ENCODE assay signal across 10 mouse cellular contexts in the genomic region with DNA sequence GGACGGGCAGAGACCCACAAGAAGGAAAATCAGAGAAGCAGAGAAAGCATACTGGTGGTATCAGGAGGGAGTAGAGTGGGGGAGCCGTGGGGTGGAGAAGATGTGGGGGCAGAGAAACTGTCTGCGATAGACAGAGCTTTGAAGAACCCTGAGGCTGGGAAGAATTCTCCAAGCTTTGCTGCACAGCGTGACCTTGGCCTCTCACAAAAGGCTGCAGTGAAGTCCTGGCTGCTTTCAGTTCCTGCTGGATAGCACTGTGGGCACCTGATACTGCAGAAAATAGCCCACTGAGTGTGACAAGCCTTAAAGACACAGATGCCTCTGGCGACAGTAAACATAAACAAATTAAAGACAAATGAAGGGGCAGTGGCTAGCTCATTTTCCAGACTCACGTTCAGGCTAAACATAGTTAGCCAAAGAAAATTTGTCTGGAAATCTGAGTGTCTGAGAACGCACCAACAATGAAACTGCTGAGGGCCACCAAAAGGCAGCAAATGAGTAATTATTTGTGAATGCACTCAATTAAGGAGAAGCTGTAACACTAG.
DNase-seq lines count a peak whose midpoint lies in the region; ATAC-seq and TF ChIP-seq lines count a peak whose summit lies in the region.
"Had no signal": no experiment of that assay in that cellular context is flagged by ENCODE, and none has a peak within 500 bp of the region (broad histone marks: within the 10 kb centered on the region; RNA-seq: fewer than 3 reads in every experiment).

No protein-coding gene starts in this region.

- H3K4me1 ChIP-seq in hindbrain, postnatal 0 days (ENCODE audit: insufficient read depth, low read length): peaks cover 6% of the 10 kb centered on the region; the same call in 1 of the 2 replicates
- peaks cover 15% of the 10 kb centered on the region for H3K4me1 ChIP-seq in hindbrain, embryonic 14.5 days (replicated peaks; ENCODE audit: control insufficient read depth, insufficient read depth, low read length)
- H3K4me1 ChIP-seq in heart, embryonic 14.5 days (ENCODE audit: control insufficient read depth in 2 of 2, insufficient read depth in 2 of 2, low read length in 2 of 2): peaks cover 6 to 20% of the 10 kb centered on the region in 2 experiments
- H3K4me1 ChIP-seq in kidney, embryonic 14.5 days (ENCODE audit: control insufficient read depth, insufficient read depth, low read length): no peaks in the 10 kb centered on the region

- H3K36me3 ChIP-seq in hindbrain, postnatal 0 days (ENCODE audit: insufficient read depth, low read length): no peaks in the 10 kb centered on the region
- H3K36me3 ChIP-seq in hindbrain, embryonic 14.5 days (replicated peaks; ENCODE audit: control insufficient read depth, insufficient read depth): no peaks in the 10 kb centered on the region
- H3K36me3 ChIP-seq in heart, embryonic 14.5 days (ENCODE audit: control insufficient read depth, insufficient read depth, low read length): no peaks in the 10 kb centered on the region
- H3K36me3 ChIP-seq in kidney, embryonic 14.5 days (ENCODE audit: control insufficient read depth, insufficient read depth, low read length): no peaks in the 10 kb centered on the region

- DNase-seq in hindbrain, postnatal 0 days (ENCODE audit: low spot score): peak; percentile 40
- DNase-seq in hindbrain, embryonic 14.5 days (ENCODE audit: low spot score): no peak
- peak; percentile 78 for DNase-seq in A20 (ENCODE audit: low read depth, low spot score)
- DNase-seq in adrenal gland, postnatal 10 days: peak; percentile 6
- no peak for DNase-seq in right cerebral cortex, postnatal 4 days
- DNase-seq in gastrocnemius, postnatal 25 days: no peak
- DNase-seq: kidney, adult 18-20 months had no signal

- ATAC-seq in hindbrain, postnatal 0 days: no peak
- no peak for ATAC-seq in hindbrain, embryonic 14.5 days (ENCODE audit: low FRiP score)
- no peak for ATAC-seq in heart, embryonic 14.5 days (ENCODE audit: insufficient number of reproducible peaks, insufficient read depth, low FRiP score, low read depth)
- no peak for ATAC-seq in kidney, embryonic 14.5 days (ENCODE audit: low FRiP score, low TSS enrichment)

- WGBS in hindbrain, postnatal 0 days: 29% methylated on average over 7 of the region's 7 CpGs
- WGBS in hindbrain, embryonic 14.5 days: 36% methylated on average over 7 of the region's 7 CpGs
- WGBS in heart, embryonic 14.5 days: 33% methylated on average over 7 of the region's 7 CpGs
- 43% methylated on average over 7 of the region's 7 CpGs for WGBS in kidney, embryonic 14.5 days

- H3K4me2 ChIP-seq in hindbrain, postnatal 0 days (ENCODE audit: low read depth, low read length): no peak overlapping the region
- no peak overlapping the region for H3K4me2 ChIP-seq in hindbrain, embryonic 14.5 days (replicated peaks)
- H3K4me2 ChIP-seq in heart, embryonic 14.5 days (ENCODE audit: low read length): 0 out of 2 replicates have a peak overlapping the region, but pooled peaks have one; percentile 3
- no peak overlapping the region for H3K4me2 ChIP-seq in kidney, embryonic 14.5 days (replicated peaks; ENCODE audit: low read depth, low read length)
- H3K4me2 ChIP-seq: liver, embryonic 11.5 days had no signal

- TF ChIP-seq CTCF in hindbrain, postnatal 0 days (IDR thresholded peaks at IDR 0.05; ENCODE audit: low read depth): no peak

- no peak overlapping the region for H3K9ac ChIP-seq in hindbrain, postnatal 0 days (replicated peaks; ENCODE audit: low read length)
- H3K9ac ChIP-seq in hindbrain, embryonic 14.5 days: no peak overlapping the region
- peak overlapping the region; percentile 52; the same call in 1 of the 2 replicates for H3K9ac ChIP-seq in heart, embryonic 14.5 days (ENCODE audit: low read length)
- no peak overlapping the region for H3K9ac ChIP-seq in kidney, embryonic 14.5 days (ENCODE audit: low read depth, low read length)

- no peaks in the 10 kb centered on the region for H3K27me3 ChIP-seq in hindbrain, postnatal 0 days (ENCODE audit: insufficient read depth, low read length)
- H3K27me3 ChIP-seq in hindbrain, embryonic 14.5 days (ENCODE audit: control insufficient read depth, insufficient read depth, low read length): 0 out of 2 replicates have a peak, but pooled peaks cover 6% of the 10 kb centered on the region
- no peaks in the 10 kb centered on the region for H3K27me3 ChIP-seq in heart, embryonic 14.5 days (ENCODE audit: control insufficient read depth, insufficient read depth, low read length)
- H3K27me3 ChIP-seq in kidney, embryonic 14.5 days (ENCODE audit: control insufficient read depth, insufficient read depth, low read length): no peaks in the 10 kb centered on the region

- H3K9me3 ChIP-seq in hindbrain, postnatal 0 days (ENCODE audit: low read length): no peaks in the 10 kb centered on the region
- no peaks in the 10 kb centered on the region for H3K9me3 ChIP-seq in hindbrain, embryonic 14.5 days (ENCODE audit: control insufficient read depth, low read length)
- no peaks in the 10 kb centered on the region for H3K9me3 ChIP-seq in heart, embryonic 14.5 days (ENCODE audit: control insufficient read depth, low read length)
- H3K9me3 ChIP-seq in kidney, embryonic 14.5 days (ENCODE audit: control insufficient read depth, low read length): no peaks in the 10 kb centered on the region

- no peak overlapping the region for H3K27ac ChIP-seq in hindbrain, postnatal 0 days
- no peak overlapping the region for H3K27ac ChIP-seq in hindbrain, embryonic 14.5 days
- H3K27ac ChIP-seq in heart, embryonic 14.5 days (replicated peaks in 1 of 2; ENCODE audit: control insufficient read depth in 1 of 2, insufficient read depth in 1 of 2, low read depth in 2 of 2, low read length in 2 of 2): peak overlapping the region; percentile 74 to 80
- no peak overlapping the region for H3K27ac ChIP-seq in kidney, embryonic 14.5 days (ENCODE audit: low read depth, low read length)

- no peak overlapping the region for H3K4me3 ChIP-seq in hindbrain, postnatal 0 days (ENCODE audit: low read length)
- no peak overlapping the region for H3K4me3 ChIP-seq in hindbrain, embryonic 14.5 days (replicated peaks; ENCODE audit: low read length)
- H3K4me3 ChIP-seq in heart, embryonic 14.5 days (ENCODE audit: control insufficient read depth in 1 of 2, insufficient read depth in 1 of 2, low read depth in 1 of 2, low read length in 2 of 2): no peak overlapping the region
- H3K4me3 ChIP-seq in kidney, embryonic 14.5 days (ENCODE audit: low read length): no peak overlapping the region

Comparison
In these comparisons a context has a peak if more than half of its experiments do, and no peak if none do; other contexts are left out.
1. DNase-seq: peak in hindbrain, postnatal 0 days (single experiment), A20 (single experiment) and adrenal gland, postnatal 10 days (single experiment); none in hindbrain, embryonic 14.5 days (single experiment), right cerebral cortex, postnatal 4 days (single experiment) and gastrocnemius, postnatal 25 days (single experiment).
2. H3K27ac ChIP-seq: peak in heart, embryonic 14.5 days (2 of 2); none in hindbrain, postnatal 0 days (single experiment), hindbrain, embryonic 14.5 days (single experiment) and kidney, embryonic 14.5 days (single experiment).